Mouse (Mus musculus) olfactory bulb, adult 2 months (tissue): ENCODE results near the gene Nt5c1a.

Experiments
- CTCF ChIP-seq: fragments of 200-500 bp; IDR thresholded peaks from 2 replicates; pipeline ENCODE4 v1.5.1; 2012; ENCODE audit warnings: low read depth, mild to moderate bottlenecking, low read length, moderate library complexity; ENCODE audit not compliant: insufficient read depth
- POLR2A ChIP-seq: fragments of 200-500 bp; IDR thresholded peaks from 2 replicates; pipeline ENCODE4 v1.6.1; 2012; ENCODE audit warnings: mild to moderate bottlenecking, low read depth, low read length, moderate library complexity; ENCODE audit not compliant: insufficient read depth

- no peak for TF ChIP-seq CTCF
- TF ChIP-seq POLR2A = no peak
Measured at GRCm38 (mm10) chr4:123215367-123215766, 14.1 kb downstream of the Nt5c1a start.
